ENCODE assay signal across 24 mouse cellular contexts in the genomic region with DNA sequence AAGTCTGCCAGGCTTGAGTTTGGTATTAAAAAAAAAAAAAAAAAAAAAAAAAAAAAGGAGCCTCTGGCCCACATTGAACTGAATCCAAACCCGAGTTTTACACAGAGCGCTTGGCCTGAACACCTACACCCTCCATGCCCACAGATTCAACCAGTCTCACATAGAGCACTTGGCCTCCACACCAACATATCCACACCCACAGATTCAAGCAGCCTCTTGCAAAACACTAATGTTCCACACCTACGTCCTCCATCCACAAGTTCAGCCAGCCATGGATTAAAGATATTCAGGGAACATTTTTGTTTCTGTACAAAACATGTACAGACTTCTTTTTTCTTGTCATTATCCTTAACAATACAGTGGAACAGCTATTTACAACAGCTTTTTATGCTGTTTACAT.
A peak's percentile ranks its signal among the peaks of the same experiment; 100 is the strongest.
DNase-seq lines count a peak whose midpoint lies in the region; ATAC-seq lines count a peak whose summit lies in the region.
"Had no signal": no experiment of that assay in that cellular context is flagged by ENCODE, and none has a peak within 500 bp of the region (broad histone marks: within the 10 kb centered on the region; RNA-seq: fewer than 3 reads in every experiment).

No protein-coding gene starts in this region.

- DNase-seq in frontal cortex, postnatal 14 days (ENCODE audit: low spot score in 2 of 2) = no peak
- DNase-seq in layer of hippocampus, adult 9-11 months = peak; percentile 29
- DNase-seq in layer of hippocampus, adult 9-10 months (ENCODE audit: low spot score) = no peak
- peak; percentile 49 to 55 for DNase-seq in right cerebral cortex, adult 2 months (ENCODE audit: low spot score in 2 of 2)
- no peak for DNase-seq in right cerebral cortex, postnatal 14 days
- no peak for DNase-seq in adrenal gland, adult 18-20 months (ENCODE audit: low spot score in 2 of 2)
- DNase-seq: adrenal gland, adult 8-10 months; cerebellum, adult 11 months; cerebellum, adult 9-10 months; cerebellum, postnatal 36 days; gastrocnemius, postnatal 14 days; heart, adult 18-20 months; heart, postnatal 4 days; kidney, adult 8-10 months; kidney, postnatal 4 days; layer of hippocampus, postnatal 36 days; lung, adult 2 months; lung, postnatal 10 days; thymus, postnatal 14 days had no signal

- ATAC-seq in frontal cortex, adult (ENCODE audit: low TSS enrichment) = peak; percentile 57; the same call in 1 of the 2 replicates
- ATAC-seq: activated CD4-positive, CD25-positive, alpha-beta regulatory T cell, adult 4 months; forebrain, embryonic 15.5 days; intestine, embryonic 16.5 days; midbrain, embryonic 13.5 days had no signal

Comparison
In these comparisons a context has a peak if more than half of its experiments do, and no peak if none do; other contexts are left out.
1. DNase-seq: peak in layer of hippocampus, adult 9-11 months (single experiment) and right cerebral cortex, adult 2 months (2 of 2); none in frontal cortex, postnatal 14 days (0 of 2), layer of hippocampus, adult 9-10 months (single experiment), right cerebral cortex, postnatal 14 days (single experiment) and adrenal gland, adult 18-20 months (0 of 2).